Mouse (Mus musculus) heart, postnatal 4 days (tissue): ENCODE measurements around the gene Hist1h2ao. TPM values are rescaled to one million over a fixed set of nuclear protein-coding genes. Genes with fewer than 3 reads are reported as not detected.
"Not testable (repeated sequence)": the region's sequence is repeated elsewhere in the genome, so short reads cannot be mapped to it uniquely, and the experiment has no call there.

ENCODE experiments used
- DNase-seq: peaks from one replicate; pipeline ENCODE4 v3.0.0; 2021
- total RNA-seq, 2 experiments: library from RNA; stranded (reverse); gene quantifications; 2 replicates each; pipeline ENCODE4 v1.2.3; 2021

The Hist1h2ao gene
- not detected for total RNA-seq

GRCm38 (mm10) chr13:21810073-21810472, at the start of gene Hist1h2ao, which contains the start of gene Hist1h2bq:
TSS of gene Hist1h2ao (plus strand) at chr13:21810465.
TSS of gene Hist1h2bq (minus strand) at chr13:21810197.
- DNase-seq = not testable (repeated sequence)

DNA sequence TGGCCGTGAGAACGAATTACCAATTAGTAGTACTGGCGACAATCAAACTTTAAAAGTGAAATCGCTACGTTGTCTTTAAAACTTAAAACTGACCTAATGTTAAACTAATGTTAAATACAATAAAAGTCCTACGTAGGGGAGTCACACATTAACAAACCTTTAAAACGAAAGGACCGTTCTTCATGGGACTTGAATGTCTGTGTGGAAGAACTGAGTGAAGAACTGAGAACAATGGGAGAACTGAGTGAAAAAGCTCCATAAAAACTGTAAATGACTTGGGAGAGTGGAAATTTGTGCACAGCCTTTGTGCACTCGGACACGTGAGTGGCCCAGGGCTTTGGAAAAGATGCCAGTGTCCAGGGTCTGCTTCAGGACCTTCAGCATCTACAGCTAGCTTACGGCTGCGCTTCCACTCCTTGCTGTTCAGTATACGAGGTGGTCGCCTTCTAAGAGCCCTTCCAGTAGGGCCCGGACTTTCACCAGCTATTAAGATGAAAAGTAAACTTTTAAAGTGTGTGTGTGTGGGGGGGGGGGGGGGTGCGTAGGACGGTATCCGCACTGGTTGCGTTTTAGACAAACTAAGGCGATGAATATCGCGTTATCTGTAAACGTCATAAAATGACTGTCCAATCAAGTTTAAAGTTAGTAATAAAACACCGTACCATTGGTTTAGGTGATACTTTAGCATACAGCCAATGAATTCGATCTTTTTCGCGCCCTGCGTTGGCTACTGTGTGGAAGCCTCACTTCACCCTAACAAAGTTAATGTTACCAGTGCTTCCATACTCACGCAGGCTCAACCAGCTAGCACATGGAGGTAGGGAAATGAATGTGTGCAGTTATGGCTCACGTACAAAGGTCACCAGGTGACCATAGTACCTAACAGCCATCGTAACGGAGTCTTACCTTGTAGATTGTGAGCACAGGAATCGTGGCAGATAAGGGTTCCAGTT, 31.2 kb upstream of the Hist1h2ao start:
- peak; percentile 71 for DNase-seq

DNA sequence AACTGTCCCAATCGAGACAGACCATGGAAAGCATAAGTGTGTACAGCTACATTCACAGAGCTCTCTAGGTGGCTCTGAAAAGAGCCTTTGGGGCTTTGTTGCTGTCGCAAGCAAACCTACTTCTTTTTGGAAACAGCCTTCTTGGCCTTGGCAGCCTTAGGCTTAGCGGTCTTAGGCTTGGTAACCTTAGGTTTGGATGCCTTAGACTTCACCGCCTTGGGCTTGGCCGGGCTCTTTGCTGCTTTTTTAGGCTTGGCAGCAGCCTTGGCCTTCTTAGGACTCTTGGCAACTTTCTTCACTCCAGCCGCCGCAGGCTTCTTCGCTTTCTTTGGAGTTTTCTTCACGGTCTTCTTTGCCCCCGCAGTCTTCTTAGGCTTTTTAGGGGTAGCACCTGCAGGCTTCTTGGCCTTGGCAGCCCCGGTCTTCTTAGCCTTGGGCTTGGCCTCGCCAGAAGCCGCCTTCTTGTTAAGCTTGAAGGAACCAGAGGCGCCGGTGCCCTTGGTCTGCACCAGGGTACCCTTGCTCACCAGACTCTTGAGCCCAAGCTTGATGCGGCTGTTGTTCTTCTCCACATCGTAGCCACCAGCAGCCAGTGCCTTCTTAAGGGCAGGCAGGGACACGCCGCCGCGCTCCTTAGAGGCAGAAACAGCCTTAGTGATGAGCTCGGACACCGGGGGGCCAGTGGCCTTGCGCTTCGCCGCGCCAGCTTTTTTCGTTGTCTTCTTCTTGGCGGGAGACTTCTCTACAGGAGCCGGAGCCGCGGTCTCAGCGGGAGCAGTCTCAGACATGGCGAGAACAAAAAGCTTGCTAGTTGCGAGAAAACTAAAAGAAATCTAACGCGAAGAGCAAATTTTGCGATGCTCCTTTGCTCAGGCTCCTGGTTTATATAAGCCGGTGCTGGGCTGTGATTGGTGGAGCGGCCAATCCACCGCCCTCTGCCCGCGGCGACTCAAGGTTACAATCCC, 30.2 kb upstream of the Hist1h2ao start, which contains the start of gene Hist1h1b:
Gene Hist1h1b, minus strand, starts transcription at position 859 of the 965 bp plus-strand sequence.
- peak; percentile 72 for DNase-seq

- no peak for DNase-seq
These were observed 29.2 kb upstream of the Hist1h2ao start for GRCm38 (mm10) chr13:21781021-21781555.

- no peak for DNase-seq
These were observed 28.6 kb upstream of the Hist1h2ao start for GRCm38 (mm10) chr13:21781639-21782038.

DNA sequence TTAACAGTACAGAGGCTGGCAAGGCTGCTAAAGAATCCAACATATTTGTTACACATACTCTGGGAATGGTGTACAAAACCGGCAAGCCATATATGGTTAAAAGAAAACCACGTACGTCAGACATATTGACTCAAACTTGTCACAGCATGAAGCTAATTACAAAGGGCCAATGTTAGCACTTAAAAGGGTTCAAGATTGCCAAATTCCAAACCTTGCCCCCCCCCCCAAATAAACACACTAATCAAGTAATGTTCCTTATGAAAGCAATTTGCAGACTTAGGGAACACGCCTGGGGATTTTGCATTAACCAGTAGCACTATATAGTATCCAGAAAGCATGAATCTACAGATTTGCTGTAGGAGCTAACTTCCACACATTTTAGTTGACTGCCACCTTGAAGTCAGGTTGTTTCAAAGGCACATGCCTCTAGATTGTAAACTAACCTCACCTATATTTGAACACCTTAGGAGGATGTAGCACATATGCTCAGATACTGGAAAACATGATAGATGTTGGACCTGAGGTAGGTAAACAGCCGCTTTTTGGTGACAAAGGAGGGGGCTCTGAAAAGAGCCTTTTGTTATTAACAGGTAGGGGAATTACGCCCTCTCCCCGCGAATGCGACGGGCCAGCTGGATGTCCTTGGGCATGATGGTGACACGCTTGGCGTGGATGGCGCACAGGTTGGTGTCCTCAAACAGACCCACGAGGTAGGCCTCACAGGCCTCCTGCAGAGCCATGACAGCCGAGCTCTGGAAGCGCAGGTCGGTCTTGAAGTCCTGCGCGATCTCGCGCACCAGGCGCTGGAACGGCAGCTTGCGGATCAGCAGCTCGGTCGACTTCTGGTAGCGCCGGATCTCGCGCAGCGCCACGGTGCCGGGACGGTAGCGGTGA, 27.7 kb upstream of the Hist1h2ao start:
- peak; percentile 11 for DNase-seq

GRCm38 (mm10) chr13:21783255-21783617, 27.0 kb upstream of the Hist1h2ao start, which contains the start of gene Hist1h3i:
TSS of gene Hist1h3i (minus strand) at chr13:21783370.
- DNase-seq = peak; percentile 55

DNA sequence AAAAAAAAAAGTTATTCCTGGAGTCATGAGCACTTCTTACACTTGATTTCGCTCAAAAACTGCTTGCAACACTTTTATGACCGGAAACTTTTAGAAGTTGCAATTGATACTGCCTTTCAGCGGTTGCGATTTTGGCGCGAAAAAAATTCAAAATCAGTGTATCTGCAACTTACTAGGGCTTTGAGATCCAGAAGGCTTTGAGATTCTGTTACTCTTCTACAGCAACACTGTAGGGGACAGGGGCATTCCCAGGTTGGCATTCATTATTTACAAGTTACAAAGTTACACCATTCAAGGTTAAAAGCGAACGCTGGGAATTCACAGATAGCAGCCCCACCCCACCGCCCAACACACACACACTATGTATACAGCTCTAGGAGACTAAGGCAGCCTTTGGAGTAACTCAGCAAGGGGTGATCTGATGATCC, 26.5 kb upstream of the Hist1h2ao start:
- DNase-seq = peak; percentile 23

GRCm38 (mm10) chr13:21784311-21784710, 26.0 kb upstream of the Hist1h2ao start:
- no peak for DNase-seq

DNA sequence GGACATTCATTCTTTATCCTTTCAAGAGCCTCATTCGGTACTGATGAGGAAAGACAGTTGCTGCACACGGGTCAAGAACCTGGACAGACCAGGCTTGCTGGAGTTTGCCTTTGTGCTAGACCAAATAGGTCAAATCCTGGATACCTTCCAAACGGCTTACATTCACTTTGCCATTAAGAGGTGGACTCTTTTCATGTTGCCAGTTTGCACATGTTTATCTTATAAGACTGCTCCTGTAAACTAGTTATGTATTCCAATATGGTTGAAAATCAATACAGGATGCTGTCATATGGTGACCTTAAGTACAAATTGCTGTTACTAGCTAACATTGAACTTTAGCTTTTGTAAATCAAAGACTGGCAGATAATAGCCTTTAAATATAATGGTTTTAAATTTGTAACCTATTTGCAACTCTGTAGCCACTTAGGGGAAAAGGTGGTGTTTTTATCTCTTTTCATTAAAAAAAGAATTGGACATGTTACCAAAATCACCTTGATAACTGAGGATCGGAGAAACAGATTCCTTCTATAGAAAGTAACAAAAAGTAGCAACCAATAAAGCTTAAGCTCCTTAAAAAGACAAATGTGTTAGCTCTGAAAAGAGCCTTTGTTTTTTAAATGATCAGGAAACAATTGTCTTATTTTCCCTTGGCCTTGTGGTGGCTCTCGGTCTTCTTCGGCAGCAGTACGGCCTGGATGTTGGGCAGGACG, 23.9 kb upstream of the Hist1h2ao start:
- peak; percentile 14 for DNase-seq

- peak; percentile 88 for DNase-seq
These were observed 23.2 kb upstream of the Hist1h2ao start, which contains the start of the genes Hist1h2an and Hist1h2bp for GRCm38 (mm10) chr13:21786899-21787629. TSS of gene Hist1h2an (minus strand) at chr13:21787218. TSS of gene Hist1h2bp (plus strand) at chr13:21787461.

- DNase-seq = no peak
These were observed 22.3 kb upstream of the Hist1h2ao start for GRCm38 (mm10) chr13:21787760-21788593.

- DNase-seq = no peak
These were observed 20.3 kb upstream of the Hist1h2ao start for GRCm38 (mm10) chr13:21789925-21790324.

- no peak for DNase-seq
These were observed 19.5 kb upstream of the Hist1h2ao start for GRCm38 (mm10) chr13:21790601-21791283.

- no peak for DNase-seq
These were observed 14.7 kb upstream of the Hist1h2ao start for GRCm38 (mm10) chr13:21795584-21795983.

DNA sequence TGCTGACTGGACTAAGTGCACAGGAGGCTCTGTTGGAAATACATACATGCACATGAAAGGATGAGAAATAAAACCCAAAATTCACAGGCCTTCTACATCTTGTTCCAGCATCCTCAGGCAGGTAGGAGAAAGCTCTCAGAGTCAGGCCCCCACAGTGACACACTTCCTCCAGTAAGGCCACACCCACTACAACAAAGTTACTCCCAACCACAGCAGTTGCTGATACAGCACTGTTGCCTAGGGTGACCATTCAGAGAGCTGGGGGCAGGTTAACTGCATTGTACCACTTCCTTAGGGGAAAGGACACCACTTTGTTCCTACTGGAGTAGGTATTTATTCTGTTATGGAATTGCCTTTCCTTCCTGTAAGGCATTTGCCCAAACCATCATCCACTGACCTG, 13.1 kb upstream of the Hist1h2ao start:
- not testable (repeated sequence) for DNase-seq

DNA sequence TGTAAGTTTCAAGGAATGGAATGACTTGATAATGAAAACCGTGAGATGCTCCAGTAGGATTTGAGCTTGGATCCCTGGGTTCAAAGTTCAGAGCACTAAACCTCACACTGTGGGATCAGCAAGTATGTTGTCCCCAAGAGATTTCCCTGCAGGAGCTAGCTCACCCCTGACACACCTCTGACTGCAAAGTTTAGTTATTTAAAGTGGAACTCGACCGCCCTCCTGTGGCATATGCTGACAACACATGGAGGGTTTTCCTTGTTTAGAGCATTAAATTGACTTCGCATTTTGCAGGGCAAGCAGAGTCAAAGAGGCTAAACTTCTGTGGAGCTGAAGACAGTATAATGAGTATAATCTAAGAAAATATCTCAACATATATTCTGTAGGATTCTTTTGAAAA, 7.2 kb upstream of the Hist1h2ao start:
- DNase-seq = not testable (repeated sequence)

- DNase-seq = not testable (repeated sequence)
These were observed 809 bp downstream of the Hist1h2ao start for GRCm38 (mm10) chr13:21811074-21811473.
